Mouse (Mus musculus) ES-E14 (cell line): ENCODE data around the gene Clasp2. TPM values are rescaled to one million over a fixed set of nuclear protein-coding genes. Genes with fewer than 3 reads are reported as not detected.

ENCODE experiments used
- DNase-seq: peaks from one replicate; pipeline ENCODE4 v3.0.0-alpha.2; 2013; ENCODE audit warnings: low read depth, low spot score
- H3K27ac ChIP-seq: 2 replicates; pipeline ENCODE4 v1.5.1; 2012; ENCODE audit warnings: low read depth, mild to moderate bottlenecking, low read length, moderate library complexity, mixed read lengths; ENCODE audit not compliant: poor library complexity, insufficient read depth, severe bottlenecking
- H3K36me3 ChIP-seq: 2 replicates; pipeline ENCODE4 v1.6.1; 2012; ENCODE audit warnings: mild to moderate bottlenecking, low read length, moderate library complexity, mixed read lengths; ENCODE audit not compliant: control insufficient read depth, poor library complexity, insufficient read depth, severe bottlenecking
- H3K4me1 ChIP-seq, 2 experiments: fragments of 150-350 bp in 1 of 2; sonication (generic) in 1 of 2; 2 replicates each; pipeline ENCODE4 v1.6.1; 2012; ENCODE audit warnings: low read length in 2 of 2, mild to moderate bottlenecking in 1 of 2, mixed read lengths in 1 of 2; ENCODE audit not compliant: control insufficient read depth in 2 of 2, insufficient read depth in 2 of 2, poor library complexity in 1 of 2
- H3K4me3 ChIP-seq, 2 experiments: fragments of 150-350 bp in 1 of 2; sonication (generic) in 1 of 2; 2 replicates each; pipeline ENCODE4 v1.5.1; 2012; ENCODE audit warnings: low read length in 2 of 2, low read depth in 1 of 2, mild to moderate bottlenecking in 1 of 2, mixed read lengths in 1 of 2; ENCODE audit not compliant: insufficient read depth in 1 of 2, poor library complexity in 1 of 2, severe bottlenecking in 1 of 2
- H3K9ac ChIP-seq: 2 replicates; pipeline ENCODE4 v1.6.1; 2012; ENCODE audit warnings: low read depth, mild to moderate bottlenecking, low read length, mixed read lengths; ENCODE audit not compliant: poor library complexity, insufficient read depth, severe bottlenecking
- H3K9me3 ChIP-seq: fragments of 150-350 bp; sonication (generic); 2 replicates; pipeline ENCODE4 v1.6.1; 2012; ENCODE audit warnings: low read depth, mild to moderate bottlenecking, low read length; ENCODE audit not compliant: control insufficient read depth, insufficient read depth
- CHD2 ChIP-seq: IDR thresholded peaks from 2 replicates; pipeline ENCODE4 v1.6.1; 2014; ENCODE audit warnings: mild to moderate bottlenecking, low read depth, low read length, inconsistent platforms
- HCFC1 ChIP-seq: IDR thresholded peaks from 2 replicates; pipeline ENCODE4 v1.6.1; 2012; ENCODE audit warnings: low read length, inconsistent platforms, borderline replicate concordance; ENCODE audit not compliant: insufficient read depth
- MAFK ChIP-seq: IDR thresholded peaks from 2 replicates; pipeline ENCODE4 v1.6.1; 2014; ENCODE audit warnings: mild to moderate bottlenecking, low read depth, low read length, inconsistent platforms; ENCODE audit not compliant: insufficient read depth
- ZC3H11A ChIP-seq: IDR thresholded peaks from 2 replicates; pipeline ENCODE4 v1.6.1; 2012; ENCODE audit warnings: low read depth, mild to moderate bottlenecking, inconsistent platforms, low read length, borderline replicate concordance
- ZNF384 ChIP-seq: IDR thresholded peaks from 2 replicates; pipeline ENCODE4 v1.6.1; 2012; ENCODE audit warnings: low read depth, low read length, inconsistent platforms
- in situ Hi-C, 2 experiments: fragments of 600-800 bp; cut with MboI; formaldehyde crosslinking; loops; one replicate each; pipeline ENCODE4 v1.15.1; 2025; ENCODE audit warnings: low sequenced_read_pairs in 2 of 2, inconsistent platforms in 1 of 2; ENCODE audit not compliant: unreplicated experiment in 2 of 2
- total RNA-seq: library from RNA; depleted of rRNA; stranded (reverse); fragments of 300-350 nt; gene quantifications from 2 replicates; pipeline ENCODE4 v1.2.3, GENCODE M21; 2012

Gene Clasp2
- total RNA-seq, 1 experiment = 35.5 TPM

DNA sequence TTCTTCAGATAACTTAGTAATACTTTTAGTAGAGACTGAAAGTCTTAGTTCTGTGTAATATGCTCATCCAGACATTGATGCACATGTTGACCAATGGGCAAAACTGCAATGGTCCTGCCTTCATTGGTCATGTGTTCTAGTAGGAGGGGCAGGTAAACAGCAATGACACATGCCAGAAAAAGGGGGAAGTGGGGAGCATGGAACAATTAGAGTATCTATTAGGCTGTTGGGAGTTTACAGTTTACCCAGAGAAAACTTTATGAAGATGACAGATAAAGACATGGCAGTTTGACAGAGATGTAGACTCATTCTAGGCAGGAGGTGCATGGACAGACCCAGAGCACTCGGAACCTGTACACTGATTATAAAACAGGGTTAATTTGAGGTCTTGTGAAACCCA, 64.1 kb downstream of the Clasp2 start:
- DNase-seq = no peak
- Histone ChIP-seq H3K4me1 (peaks cover 5 to 6% of the 10 kb centered on the region in 2 experiments; a peak in 3 of 4 replicates), H3K9ac (no peak overlapping the region), H3K4me3 (no peak overlapping the region), H3K27ac (no peak overlapping the region), H3K36me3 (no peaks in the 10 kb centered on the region), H3K9me3 (no peaks in the 10 kb centered on the region)
- in situ Hi-C loops = no loop called here
- TF ChIP-seq ZNF384 (no peak), HCFC1 (no peak), ZC3H11A (no peak), CHD2 (no peak), MAFK (no peak)

DNA sequence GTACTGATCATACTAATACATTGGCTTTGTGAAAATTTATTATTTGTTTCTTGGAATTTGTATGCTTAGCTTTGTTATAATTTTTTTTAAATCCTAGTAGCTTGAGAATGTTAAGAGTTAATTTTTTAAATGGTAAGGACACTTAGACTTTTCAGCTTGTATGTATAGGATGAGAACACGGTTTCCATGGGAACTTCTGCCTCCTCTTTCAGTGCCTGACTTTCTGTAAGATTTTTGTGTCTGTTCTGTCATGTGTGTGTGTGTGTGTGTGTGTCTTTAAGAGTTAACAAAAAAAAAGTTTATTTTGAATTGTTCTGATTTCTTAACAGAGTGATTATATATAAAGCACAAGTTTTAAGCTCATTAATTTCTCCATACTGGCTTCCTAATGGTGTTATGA, 70.1 kb downstream of the Clasp2 start:
- peaks cover 2% of the 10 kb centered on the region for H3K36me3 ChIP-seq
- no peak overlapping the region for H3K27ac ChIP-seq
- H3K4me3 ChIP-seq = no peak overlapping the region
- no peaks in the 10 kb centered on the region for H3K9me3 ChIP-seq
- in situ Hi-C loops = no loop called here
- no peak for TF ChIP-seq CHD2
- TF ChIP-seq HCFC1 = no peak
- TF ChIP-seq ZNF384 = no peak
- H3K4me1 ChIP-seq = peaks cover 0 to 2% of the 10 kb centered on the region in 2 experiments; a peak in 1 of 4 replicates
- H3K9ac ChIP-seq = no peak overlapping the region
- DNase-seq = no peak

DNA sequence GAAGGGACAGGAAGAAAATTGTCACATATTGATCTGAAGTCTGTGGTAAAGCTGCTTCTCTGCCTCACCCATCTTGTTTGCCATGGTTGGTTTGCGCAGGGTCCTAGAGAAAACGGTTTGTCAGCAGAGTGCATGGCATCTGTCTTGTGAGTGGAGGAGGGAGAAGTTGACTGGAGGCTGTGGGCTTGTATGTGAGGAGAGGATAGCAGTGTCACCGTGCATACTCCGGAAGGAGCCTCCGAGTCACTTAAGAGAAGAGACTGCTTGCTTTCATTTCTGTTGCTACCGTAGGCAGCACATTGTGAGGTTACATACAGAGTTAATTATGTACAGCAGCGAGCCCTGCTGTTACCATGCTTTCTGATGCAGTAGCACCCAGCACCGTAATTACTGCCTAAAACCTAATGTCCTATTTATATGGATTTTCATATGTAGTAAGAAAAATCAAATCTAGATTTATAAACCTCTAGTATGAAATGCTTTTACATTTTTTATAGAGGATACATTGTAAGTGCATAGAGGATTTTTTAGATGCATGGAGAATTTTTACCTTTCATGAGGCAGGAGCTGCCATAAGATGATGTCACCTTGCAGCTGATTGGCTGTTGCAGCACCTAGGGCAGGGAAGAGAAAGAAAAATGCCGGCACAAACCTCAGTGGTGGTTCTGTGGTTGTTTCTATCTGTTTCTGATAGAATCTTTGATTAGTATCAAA, 70.8 kb downstream of the Clasp2 start:
- Histone ChIP-seq H3K9me3 (no peaks in the 10 kb centered on the region), H3K36me3 (peaks cover 2% of the 10 kb centered on the region), H3K4me1 (peaks cover 0 to 2% of the 10 kb centered on the region in 2 experiments; a peak in 1 of 4 replicates), H3K9ac (no peak overlapping the region), H3K27ac (no peak overlapping the region), H3K4me3 (no peak overlapping the region)
- TF ChIP-seq CHD2 = no peak
- no peak for TF ChIP-seq MAFK
- TF ChIP-seq ZC3H11A = no peak
- TF ChIP-seq ZNF384 = no peak
- TF ChIP-seq HCFC1 = no peak
- in situ Hi-C loops = no loop called here
- no peak for DNase-seq

DNA sequence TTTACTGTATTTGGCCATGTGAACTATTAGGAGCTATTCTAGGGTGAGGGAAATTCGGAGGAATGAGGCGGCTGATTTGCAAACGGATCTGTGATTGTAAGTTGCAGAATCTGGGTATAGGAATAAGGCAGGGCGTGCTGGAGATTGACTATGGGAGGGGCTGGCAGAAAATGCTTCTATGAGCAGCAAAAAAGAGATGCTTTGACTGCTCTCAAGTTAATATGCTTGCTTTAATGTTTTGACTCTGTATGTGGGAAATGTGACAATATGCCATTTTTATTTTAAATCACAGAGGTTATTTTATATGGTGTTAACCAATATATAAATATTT, 71.4 kb downstream of the Clasp2 start:
- no peak for DNase-seq
- in situ Hi-C loops = no loop called here
- no peaks in the 10 kb centered on the region for H3K9me3 ChIP-seq
- H3K4me1 ChIP-seq = peaks cover 0 to 2% of the 10 kb centered on the region in 2 experiments; a peak in 1 of 4 replicates
- H3K4me3 ChIP-seq = no peak overlapping the region
- no peak overlapping the region for H3K27ac ChIP-seq
- H3K9ac ChIP-seq = no peak overlapping the region
- H3K36me3 ChIP-seq = peaks cover 2% of the 10 kb centered on the region
- TF ChIP-seq MAFK (no peak), HCFC1 (no peak), ZC3H11A (no peak), ZNF384 (no peak), CHD2 (no peak)
